Mouse (Mus musculus) small intestine, adult 2 months (tissue): ENCODE data around the gene Snx20.

Experiments used
- CTCF ChIP-seq: fragments of 200-500 bp; IDR thresholded peaks from 2 replicates; pipeline ENCODE4 v1.5.1; 2012; ENCODE audit warnings: low read depth, mild to moderate bottlenecking, control low read depth, inconsistent platforms, low read length, moderate library complexity, mixed read lengths; ENCODE audit not compliant: insufficient replicate concordance, insufficient read length; ENCODE audit errors: extremely low read depth
- POLR2A ChIP-seq: fragments of 200-500 bp; IDR thresholded peaks from 2 replicates; pipeline ENCODE4 v1.6.1; 2012; ENCODE audit warnings: low read depth, mild to moderate bottlenecking, control low read depth, inconsistent platforms, low read length, moderate library complexity

DNA sequence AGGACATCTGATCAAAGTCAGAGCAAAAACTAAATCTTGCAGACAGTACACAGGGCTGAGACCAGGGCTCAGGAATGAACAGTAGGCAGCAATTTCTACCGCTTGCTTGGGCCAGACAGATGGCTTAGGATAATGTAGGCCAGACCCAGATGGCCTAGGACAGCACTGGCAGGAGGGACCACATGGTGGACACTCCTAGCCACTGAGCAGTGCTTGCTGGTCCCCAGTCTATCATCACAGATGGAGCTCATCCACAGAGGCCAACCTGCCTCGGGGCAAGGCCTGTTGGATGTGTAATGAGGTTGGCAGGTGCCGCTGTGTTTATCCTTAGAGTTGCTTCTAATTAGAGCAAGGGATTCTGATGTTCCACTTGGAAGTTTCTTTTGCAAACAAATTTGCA, 12.6 kb downstream of the Snx20 start:
- no peak for TF ChIP-seq CTCF
- TF ChIP-seq POLR2A = no peak
